Mouse (Mus musculus) cerebral cortex, adult 2 months (tissue): ENCODE data around the gene Phactr1.

Experiments
- WGBS: fragments of 180-500 bp; shearing (Covaris S2); methylation state at CpG from one replicate; pipeline ENCODE4 v1.1.7; 2018; 5-methylcytosine and 5-hydroxymethylcytosine counted together

The Phactr1 gene

GRCm38 (mm10) chr13:42680391-42680994, at the start of gene Phactr1:
Gene Phactr1 (plus strand): TSS chr13:42680623.
- WGBS = 10% methylated on average over 11 of the region's 11 CpGs

- 55% methylated on average over 2 of the region's 2 CpGs for WGBS
These were observed 45.5 kb upstream of the Phactr1 start for GRCm38 (mm10) chr13:42634908-42635307.

GRCm38 (mm10) chr13:42650228-42650627, 30.2 kb upstream of the Phactr1 start:
- WGBS = 51% methylated on average over 6 of the region's 6 CpGs

- WGBS = 31% methylated on average over 7 of the region's 7 CpGs
These were observed 23.6 kb upstream of the Phactr1 start for GRCm38 (mm10) chr13:42656643-42657315.

GRCm38 (mm10) chr13:42671651-42672290, 8.7 kb upstream of the Phactr1 start:
- 36% methylated on average over 10 of the region's 10 CpGs for WGBS

GRCm38 (mm10) chr13:42681299-42681698, 876 bp downstream of the Phactr1 start:
- WGBS = 34% methylated on average over 9 of the region's 9 CpGs

GRCm38 (mm10) chr13:42684181-42684580, 3.8 kb downstream of the Phactr1 start:
- WGBS = 50% methylated on average over 7 of the region's 7 CpGs

GRCm38 (mm10) chr13:42692233-42692632, 11.8 kb downstream of the Phactr1 start:
- 61% methylated on average over 4 of the region's 4 CpGs for WGBS

GRCm38 (mm10) chr13:42696641-42697040, 16.2 kb downstream of the Phactr1 start:
- WGBS = 33% methylated on average over 5 of the region's 5 CpGs

- WGBS = 12% methylated on average over 11 of the region's 11 CpGs
These were observed 28.7 kb downstream of the Phactr1 start for GRCm38 (mm10) chr13:42709148-42709547.

- WGBS = 3% methylated on average over 39 of the region's 39 CpGs
These were observed 29.3 kb downstream of the Phactr1 start for GRCm38 (mm10) chr13:42709611-42710331.

GRCm38 (mm10) chr13:42711510-42711909, 31.1 kb downstream of the Phactr1 start:
- WGBS = 32% methylated on average over 2 of the region's 2 CpGs

- WGBS = 24% methylated on average over 9 of the region's 9 CpGs
These were observed 39.0 kb downstream of the Phactr1 start for GRCm38 (mm10) chr13:42719401-42719800.

GRCm38 (mm10) chr13:42720135-42720534, 39.7 kb downstream of the Phactr1 start:
- WGBS = 61% methylated on average over 4 of the region's 4 CpGs

GRCm38 (mm10) chr13:42720648-42721047, 40.2 kb downstream of the Phactr1 start:
- 49% methylated on average over 1 of the region's 1 CpGs for WGBS

- WGBS = 58% methylated on average over 3 of the region's 3 CpGs
These were observed 43.6 kb downstream of the Phactr1 start for GRCm38 (mm10) chr13:42724011-42724410.

GRCm38 (mm10) chr13:42725709-42726231, 45.3 kb downstream of the Phactr1 start:
- 20% methylated on average over 7 of the region's 7 CpGs for WGBS

- 52% methylated on average over 5 of the region's 5 CpGs for WGBS
These were observed 57.1 kb downstream of the Phactr1 start for GRCm38 (mm10) chr13:42737486-42737885.

GRCm38 (mm10) chr13:42738152-42738551, 57.7 kb downstream of the Phactr1 start:
- 35% methylated on average over 5 of the region's 5 CpGs for WGBS

GRCm38 (mm10) chr13:42744467-42744866, 64.0 kb downstream of the Phactr1 start:
- 33% methylated on average over 5 of the region's 5 CpGs for WGBS

GRCm38 (mm10) chr13:42757654-42758400, 77.4 kb downstream of the Phactr1 start:
- 22% methylated on average over 11 of the region's 11 CpGs for WGBS
